Mouse (Mus musculus) midbrain, embryonic 15.5 days (tissue): ENCODE results near the gene Phactr2. TPM values are rescaled to one million over a fixed set of nuclear protein-coding genes. Genes with fewer than 3 reads are reported as not detected.

Source experiments
- ATAC-seq: fragments of 200-750 bp; cut with Nextera tagmentation; replicated peaks from 2 replicates; pipeline ENCODE4 v1.8.0; 2017; ENCODE audit warnings: moderate TSS enrichment
- H3K27ac ChIP-seq: fragments of 300-500 bp; sonication (generic); 2 replicates; pipeline ENCODE4 v1.5.1; 2015; ENCODE audit warnings: mild to moderate bottlenecking, inconsistent platforms
- H3K27me3 ChIP-seq: fragments of 300-500 bp; sonication (generic); replicated peaks from 2 replicates; pipeline ENCODE4 v1.6.1; 2015; ENCODE audit warnings: inconsistent platforms
- H3K36me3 ChIP-seq: fragments of 300-500 bp; sonication (generic); replicated peaks from 2 replicates; pipeline ENCODE4 v1.6.1; 2015; ENCODE audit warnings: inconsistent platforms
- H3K4me1 ChIP-seq: fragments of 300-500 bp; sonication (generic); 2 replicates; pipeline ENCODE4 v1.6.1; 2015; ENCODE audit warnings: inconsistent platforms
- H3K4me2 ChIP-seq: fragments of 300-500 bp; sonication (generic); 2 replicates; pipeline ENCODE4 v1.6.1; 2015; ENCODE audit warnings: inconsistent platforms, mild to moderate bottlenecking, moderate library complexity
- H3K4me3 ChIP-seq: fragments of 300-500 bp; sonication (generic); 2 replicates; pipeline ENCODE4 v1.5.1; 2015; ENCODE audit warnings: mild to moderate bottlenecking, inconsistent platforms
- H3K9ac ChIP-seq: fragments of 300-500 bp; sonication (generic); 2 replicates; pipeline ENCODE4 v1.6.1; 2015; ENCODE audit warnings: mild to moderate bottlenecking, inconsistent platforms
- H3K9me3 ChIP-seq: fragments of 300-500 bp; sonication (generic); 2 replicates; pipeline ENCODE4 v1.6.1; 2016; ENCODE audit warnings: inconsistent platforms
- WGBS: fragments of 180-500 bp; shearing (Covaris S2); methylation state at CpG from one replicate; pipeline ENCODE4 v1.1.7; 2015; ENCODE audit warnings: mixed read lengths; 5-methylcytosine and 5-hydroxymethylcytosine counted together
- polyA plus RNA-seq: library from polyadenylated mRNA; unstranded; fragments of >200 nt; fragmentation: Nextera tagmentation; extraction: Ambion mirVana; gene quantifications from 2 replicates; pipeline ENCODE4 v1.2.1, GENCODE M21; 2015

Gene Phactr2
- polyA plus RNA-seq, 1 experiment from 2014 or later, result 7.5 TPM

DNA sequence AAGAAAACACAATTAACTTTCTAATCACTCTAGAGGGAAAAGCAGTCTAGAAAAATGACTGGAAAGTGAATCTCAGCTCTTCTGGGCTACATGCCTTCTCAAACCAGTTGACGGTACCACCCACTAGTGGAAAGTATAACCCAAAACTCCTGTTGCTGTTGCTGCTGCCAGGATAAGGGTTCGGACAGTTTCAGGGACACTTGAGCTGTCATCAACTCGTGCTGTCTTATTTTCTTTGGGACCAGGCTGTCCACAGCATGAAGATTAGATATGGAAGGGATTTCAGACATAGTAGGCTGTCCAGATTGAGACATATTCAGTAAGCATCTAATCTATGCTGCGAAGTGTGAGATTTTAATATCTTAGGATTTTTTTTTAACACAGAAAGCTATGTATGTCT, 199.5 kb downstream of the Phactr2 start:
- Histone ChIP-seq H3K27ac (no peak overlapping the region), H3K4me3 (no peak overlapping the region), H3K27me3 (no peaks in the 10 kb centered on the region), H3K4me2 (no peak overlapping the region), H3K4me1 (no peaks in the 10 kb centered on the region), H3K36me3 (no peaks in the 10 kb centered on the region), H3K9ac (no peak overlapping the region), H3K9me3 (no peaks in the 10 kb centered on the region)
- ATAC-seq, result no peak
- WGBS, result 90% methylated on average over 4 of the region's 4 CpGs

DNA sequence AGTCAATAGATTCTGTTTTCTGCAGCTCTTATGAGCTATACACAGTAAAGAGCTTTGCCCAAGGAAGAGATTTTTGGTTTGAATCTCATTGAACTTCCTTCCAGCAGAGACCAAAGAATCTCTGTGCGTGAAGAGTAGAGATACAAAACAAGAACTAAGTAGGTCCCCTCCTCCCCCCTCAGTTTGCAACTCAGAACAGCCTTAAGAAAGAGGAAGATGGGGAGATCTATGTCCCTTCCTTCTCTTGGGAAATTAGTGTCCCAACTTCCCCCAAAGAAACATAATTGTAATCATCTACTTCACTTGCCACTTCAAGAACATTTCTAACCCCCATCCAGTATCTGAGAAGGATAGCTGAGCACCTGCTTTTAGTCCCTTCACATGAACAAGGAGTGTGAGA, 200.5 kb downstream of the Phactr2 start:
- no peak overlapping the region for H3K4me3 ChIP-seq
- H3K27me3 ChIP-seq, result no peaks in the 10 kb centered on the region
- 85% methylated on average over 1 of the region's 1 CpGs for WGBS
- H3K27ac ChIP-seq, result no peak overlapping the region
- H3K36me3 ChIP-seq, result no peaks in the 10 kb centered on the region
- no peaks in the 10 kb centered on the region for H3K9me3 ChIP-seq
- no peaks in the 10 kb centered on the region for H3K4me1 ChIP-seq
- H3K9ac ChIP-seq, result no peak overlapping the region
- no peak overlapping the region for H3K4me2 ChIP-seq
- no peak for ATAC-seq

DNA sequence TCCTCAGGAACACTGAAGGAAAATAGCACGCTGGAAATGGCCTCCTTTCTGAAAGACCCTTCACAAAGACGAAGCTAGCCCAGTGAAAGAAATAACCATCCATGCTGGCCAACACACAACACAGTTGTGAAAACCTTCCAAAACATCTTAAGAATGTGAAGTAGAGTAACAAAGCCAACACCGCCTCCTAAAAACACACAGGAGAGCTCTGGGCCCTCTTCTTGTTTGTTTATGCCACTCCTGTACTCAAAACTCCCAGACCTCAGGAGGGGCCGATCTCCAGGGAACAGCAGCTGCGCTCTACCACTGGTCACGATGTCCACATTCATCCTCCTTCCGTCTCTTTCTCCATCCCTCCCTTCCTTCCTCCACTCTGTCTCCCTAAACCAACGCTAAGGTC, 202.5 kb downstream of the Phactr2 start:
- Histone ChIP-seq H3K27me3 (no peaks in the 10 kb centered on the region), H3K9me3 (no peaks in the 10 kb centered on the region), H3K4me2 (no peak overlapping the region), H3K4me1 (no peaks in the 10 kb centered on the region), H3K27ac (no peak overlapping the region), H3K4me3 (no peak overlapping the region), H3K9ac (no peak overlapping the region), H3K36me3 (no peaks in the 10 kb centered on the region)
- 95% methylated on average over 8 of the region's 8 CpGs for WGBS
- ATAC-seq, result no peak

DNA sequence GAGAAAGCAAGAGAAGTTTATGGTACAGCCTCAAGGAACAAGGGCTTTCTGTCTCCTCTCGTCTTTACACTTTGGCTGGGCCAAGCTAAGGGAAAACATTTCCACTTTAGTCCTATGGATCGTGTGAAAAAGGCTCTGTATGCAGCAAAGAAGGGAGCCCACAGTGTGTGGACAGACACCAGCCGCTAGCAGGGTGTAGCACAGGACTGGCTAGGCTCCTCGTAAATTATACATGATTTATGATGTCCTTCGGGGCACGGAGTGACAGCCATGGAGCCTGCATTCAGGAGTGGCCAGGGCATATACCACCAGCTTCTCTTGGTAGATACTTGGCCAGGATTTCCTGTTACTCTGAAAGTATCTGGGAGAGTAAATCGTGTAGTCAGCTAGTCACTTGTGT, 203.1 kb downstream of the Phactr2 start:
- Histone ChIP-seq H3K4me2 (no peak overlapping the region), H3K27me3 (no peaks in the 10 kb centered on the region), H3K9ac (no peak overlapping the region), H3K9me3 (no peaks in the 10 kb centered on the region), H3K36me3 (no peaks in the 10 kb centered on the region), H3K4me1 (no peaks in the 10 kb centered on the region), H3K27ac (no peak overlapping the region), H3K4me3 (no peak overlapping the region)
- 85% methylated on average over 7 of the region's 7 CpGs for WGBS
- ATAC-seq, result no peak

DNA sequence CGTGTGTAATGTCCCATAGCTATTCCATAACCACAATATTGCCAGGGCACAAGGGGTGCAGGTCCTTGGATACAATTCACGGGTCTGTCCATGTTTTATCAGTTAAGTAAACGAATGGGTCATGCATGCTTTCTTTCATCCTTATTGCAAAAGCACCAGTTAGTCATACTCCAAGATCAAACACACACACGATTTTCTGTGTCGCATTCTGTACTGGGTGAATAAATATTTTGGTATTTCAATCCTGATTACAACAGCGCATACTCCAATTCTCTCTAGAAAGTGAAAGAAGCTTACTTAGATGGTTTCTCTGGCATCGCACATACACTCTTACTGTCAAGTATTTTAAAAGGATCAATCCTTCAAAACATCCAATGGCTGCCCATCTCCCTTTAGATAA, 203.9 kb downstream of the Phactr2 start:
- Histone ChIP-seq H3K36me3 (no peaks in the 10 kb centered on the region), H3K4me2 (no peak overlapping the region), H3K27ac (no peak overlapping the region), H3K9me3 (no peaks in the 10 kb centered on the region), H3K4me1 (no peaks in the 10 kb centered on the region), H3K9ac (no peak overlapping the region), H3K4me3 (no peak overlapping the region), H3K27me3 (no peaks in the 10 kb centered on the region)
- ATAC-seq, result no peak
- WGBS, result 91% methylated on average over 7 of the region's 7 CpGs

DNA sequence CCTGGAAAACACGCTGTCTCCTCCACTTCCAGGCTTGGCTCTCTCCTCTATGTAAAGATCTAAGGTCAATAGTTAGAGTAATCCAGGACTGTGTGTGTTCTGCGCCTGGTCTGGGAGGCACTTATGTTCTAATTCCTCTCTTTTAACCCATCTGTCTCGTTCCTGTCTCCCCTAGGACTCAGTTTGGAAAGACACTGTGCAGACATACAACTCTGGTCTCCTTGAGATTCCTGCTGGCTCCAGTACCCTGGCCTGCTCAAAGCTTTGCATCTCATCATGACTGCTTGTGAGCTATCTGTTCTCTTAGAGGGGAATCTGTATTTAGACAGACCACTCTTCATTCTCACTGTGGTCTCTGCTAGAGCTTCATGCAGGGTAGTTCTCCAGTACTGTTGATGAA, 215.0 kb downstream of the Phactr2 start:
- no peaks in the 10 kb centered on the region for H3K27me3 ChIP-seq
- no peak overlapping the region for H3K4me2 ChIP-seq
- no peak overlapping the region for H3K27ac ChIP-seq
- no peak overlapping the region for H3K9ac ChIP-seq
- no peak overlapping the region for H3K4me3 ChIP-seq
- no peaks in the 10 kb centered on the region for H3K9me3 ChIP-seq
- no peaks in the 10 kb centered on the region for H3K4me1 ChIP-seq
- 82% methylated on average over 3 of the region's 3 CpGs for WGBS
- ATAC-seq, result no peak
- no peaks in the 10 kb centered on the region for H3K36me3 ChIP-seq

DNA sequence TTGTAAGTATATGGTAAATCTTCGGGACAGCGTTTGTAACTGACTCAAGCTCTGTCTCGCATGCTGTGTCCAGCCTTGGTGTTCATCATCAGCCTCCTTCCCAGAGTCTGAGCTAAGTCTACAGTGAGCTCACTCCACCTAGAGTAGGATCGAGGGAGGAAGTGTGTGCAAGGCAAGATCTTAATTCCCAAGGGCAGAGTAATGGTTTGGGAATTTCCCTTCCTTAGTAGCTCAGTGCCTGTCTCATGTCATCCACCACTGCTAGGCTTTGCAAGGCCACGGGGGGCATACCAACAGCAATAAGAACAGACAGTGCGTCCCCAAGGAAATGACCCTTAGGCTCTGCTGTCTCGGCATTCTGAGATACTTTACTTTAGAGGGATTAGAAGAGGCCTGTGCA, 218.0 kb downstream of the Phactr2 start:
- Histone ChIP-seq H3K9ac (no peak overlapping the region), H3K27me3 (no peaks in the 10 kb centered on the region), H3K36me3 (no peaks in the 10 kb centered on the region), H3K4me2 (no peak overlapping the region), H3K9me3 (no peaks in the 10 kb centered on the region), H3K4me1 (no peaks in the 10 kb centered on the region), H3K27ac (no peak overlapping the region), H3K4me3 (no peak overlapping the region)
- ATAC-seq, result no peak
- WGBS, result 56% methylated on average over 7 of the region's 7 CpGs

DNA sequence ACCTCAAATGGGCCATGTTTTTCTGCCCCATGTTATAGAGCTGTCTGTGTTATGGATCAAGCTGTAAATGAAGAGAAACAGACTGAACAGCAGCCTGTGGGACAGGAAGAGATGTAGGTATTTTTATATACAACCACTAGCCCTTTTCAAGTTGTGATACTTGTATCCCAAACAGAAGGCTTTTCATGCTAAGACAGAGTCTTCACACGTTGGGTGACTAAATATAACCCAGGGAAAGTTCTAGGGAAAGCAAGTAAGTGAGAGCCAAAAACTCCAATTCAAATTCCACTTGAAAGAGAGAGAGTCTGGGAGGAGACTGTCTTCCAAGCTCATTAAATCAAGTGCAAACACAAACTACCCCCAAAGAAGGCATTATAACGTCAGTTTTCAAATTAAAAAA, 223.9 kb downstream of the Phactr2 start:
- no peak for ATAC-seq
- no peak overlapping the region for H3K4me3 ChIP-seq
- no peak overlapping the region for H3K27ac ChIP-seq
- no peaks in the 10 kb centered on the region for H3K9me3 ChIP-seq
- no peaks in the 10 kb centered on the region for H3K27me3 ChIP-seq
- H3K9ac ChIP-seq, result no peak overlapping the region
- H3K36me3 ChIP-seq, result no peaks in the 10 kb centered on the region
- no peak overlapping the region for H3K4me2 ChIP-seq
- no peaks in the 10 kb centered on the region for H3K4me1 ChIP-seq
- 69% methylated on average over 2 of the region's 2 CpGs for WGBS

DNA sequence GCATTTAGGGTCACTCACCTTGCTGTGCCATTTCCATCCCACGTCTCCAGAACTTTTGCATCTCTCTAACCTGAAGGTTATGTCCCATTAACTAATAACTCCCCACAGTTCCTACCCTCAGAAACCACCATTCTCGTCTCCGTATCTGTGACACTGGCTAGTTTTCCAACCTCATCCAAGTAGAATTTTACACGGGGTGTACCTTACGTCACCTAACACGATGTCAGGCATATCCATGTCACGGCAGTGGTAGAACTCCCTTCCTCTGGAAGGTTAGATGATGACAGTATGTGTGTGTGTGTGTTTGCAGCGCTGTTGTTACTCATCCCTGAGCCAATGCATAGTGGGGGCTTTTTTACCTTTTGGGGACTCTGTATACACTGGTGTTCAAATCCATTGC, 225.1 kb downstream of the Phactr2 start:
- H3K9me3 ChIP-seq, result no peaks in the 10 kb centered on the region
- no peak overlapping the region for H3K9ac ChIP-seq
- H3K4me1 ChIP-seq, result no peaks in the 10 kb centered on the region
- no peak for ATAC-seq
- no peaks in the 10 kb centered on the region for H3K27me3 ChIP-seq
- WGBS, result 97% methylated on average over 8 of the region's 8 CpGs
- H3K27ac ChIP-seq, result no peak overlapping the region
- no peak overlapping the region for H3K4me3 ChIP-seq
- no peaks in the 10 kb centered on the region for H3K36me3 ChIP-seq
- H3K4me2 ChIP-seq, result no peak overlapping the region

DNA sequence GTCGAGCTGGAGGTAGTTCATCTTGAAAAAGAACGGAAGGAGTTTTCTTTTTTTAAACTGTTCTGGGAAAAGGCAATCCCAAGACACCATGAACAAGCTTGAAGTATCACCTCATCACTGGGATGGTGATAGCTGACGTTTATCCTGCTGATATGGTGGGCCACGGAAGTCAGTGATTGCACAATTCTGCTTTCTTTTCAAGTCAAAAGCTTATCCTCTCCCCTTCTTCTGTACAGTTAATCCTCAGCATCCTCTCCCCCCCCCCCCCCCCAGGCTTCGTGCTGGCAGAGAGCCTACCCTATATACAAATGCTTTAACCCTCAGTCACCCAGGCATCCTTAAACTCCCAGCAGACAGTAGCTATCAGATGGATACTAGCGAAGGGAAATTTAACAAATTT, 228.5 kb downstream of the Phactr2 start:
- Histone ChIP-seq H3K27ac (no peak overlapping the region), H3K4me1 (no peaks in the 10 kb centered on the region), H3K27me3 (no peaks in the 10 kb centered on the region), H3K9ac (no peak overlapping the region), H3K4me2 (no peak overlapping the region), H3K9me3 (no peaks in the 10 kb centered on the region), H3K4me3 (no peak overlapping the region), H3K36me3 (no peaks in the 10 kb centered on the region)
- WGBS, result 44% methylated on average over 6 of the region's 6 CpGs
- ATAC-seq, result no peak

DNA sequence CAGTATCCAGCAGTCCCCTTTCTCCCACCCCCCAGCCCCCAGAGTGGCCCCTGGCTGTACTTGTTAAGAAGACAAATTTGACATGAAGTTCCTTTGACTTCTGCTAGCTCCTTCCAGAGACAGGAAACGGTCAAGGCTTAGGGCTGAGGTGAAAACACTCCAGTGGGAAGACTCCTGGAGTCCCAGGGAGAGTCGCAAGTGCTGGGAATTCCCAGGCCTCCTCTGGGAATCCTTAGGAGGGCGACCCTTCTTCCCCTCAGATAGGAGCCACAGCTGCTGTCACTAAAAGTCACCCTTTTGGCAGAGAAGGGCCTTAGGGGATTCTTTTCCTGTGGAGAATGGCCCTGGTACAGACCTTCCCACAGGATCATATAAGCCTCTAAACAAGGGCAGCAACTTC, 230.0 kb downstream of the Phactr2 start:
- 65% methylated on average over 3 of the region's 3 CpGs for WGBS
- Histone ChIP-seq H3K4me3 (no peak overlapping the region), H3K9me3 (no peaks in the 10 kb centered on the region), H3K36me3 (no peaks in the 10 kb centered on the region), H3K9ac (no peak overlapping the region), H3K4me2 (no peak overlapping the region), H3K27me3 (no peaks in the 10 kb centered on the region), H3K27ac (no peak overlapping the region), H3K4me1 (no peaks in the 10 kb centered on the region)
- no peak for ATAC-seq

DNA sequence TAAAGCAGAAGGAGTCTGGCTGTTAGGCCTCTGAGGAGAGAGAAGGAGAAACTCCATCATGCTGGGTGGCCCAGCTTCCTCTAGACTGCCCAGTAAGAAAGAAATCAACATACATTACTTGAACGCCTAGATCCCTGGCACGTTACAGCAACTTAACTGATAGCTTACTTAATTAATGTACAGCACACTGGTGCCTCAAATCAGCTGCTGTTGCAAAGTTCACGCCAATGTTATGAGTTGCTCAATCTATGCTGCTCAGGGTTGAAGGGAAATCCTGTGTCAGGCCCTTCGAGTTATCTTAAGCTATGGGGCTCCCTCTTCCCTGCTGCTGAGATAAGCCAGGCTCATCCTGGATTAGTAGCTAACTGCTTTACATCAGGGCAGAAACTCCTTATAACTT, 233.8 kb downstream of the Phactr2 start:
- ATAC-seq, result no peak
- Histone ChIP-seq H3K27me3 (no peaks in the 10 kb centered on the region), H3K36me3 (no peaks in the 10 kb centered on the region), H3K4me1 (no peaks in the 10 kb centered on the region), H3K4me3 (no peak overlapping the region), H3K4me2 (no peak overlapping the region), H3K27ac (no peak overlapping the region), H3K9ac (no peak overlapping the region), H3K9me3 (no peaks in the 10 kb centered on the region)
- 71% methylated on average over 4 of the region's 4 CpGs for WGBS

DNA sequence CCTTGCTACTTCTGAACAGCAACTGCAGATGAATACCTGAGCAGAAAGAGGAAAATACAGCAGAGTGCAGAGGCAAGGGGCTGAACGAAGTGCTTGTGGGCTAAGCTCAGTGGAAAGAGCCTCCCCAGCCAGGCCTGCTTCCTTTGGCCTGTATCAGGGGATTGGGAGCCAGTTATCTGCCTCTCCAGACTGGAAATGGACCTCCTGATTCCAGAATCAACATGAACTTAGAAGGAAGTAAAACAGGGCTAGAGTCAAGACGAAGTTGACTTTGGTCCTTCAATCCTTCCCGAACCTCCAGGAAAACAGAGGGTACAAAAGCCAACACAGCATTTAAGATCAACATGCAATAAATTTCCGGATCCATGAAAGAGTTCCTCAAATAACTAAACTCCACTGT, 236.0 kb downstream of the Phactr2 start:
- Histone ChIP-seq H3K4me3 (no peak overlapping the region), H3K4me1 (0 out of 2 replicates have a peak, but pooled peaks cover 2% of the 10 kb centered on the region), H3K36me3 (no peaks in the 10 kb centered on the region), H3K9ac (no peak overlapping the region), H3K9me3 (no peaks in the 10 kb centered on the region), H3K27me3 (no peaks in the 10 kb centered on the region), H3K4me2 (no peak overlapping the region), H3K27ac (no peak overlapping the region)
- no peak for ATAC-seq
- WGBS, result 94% methylated on average over 4 of the region's 4 CpGs

DNA sequence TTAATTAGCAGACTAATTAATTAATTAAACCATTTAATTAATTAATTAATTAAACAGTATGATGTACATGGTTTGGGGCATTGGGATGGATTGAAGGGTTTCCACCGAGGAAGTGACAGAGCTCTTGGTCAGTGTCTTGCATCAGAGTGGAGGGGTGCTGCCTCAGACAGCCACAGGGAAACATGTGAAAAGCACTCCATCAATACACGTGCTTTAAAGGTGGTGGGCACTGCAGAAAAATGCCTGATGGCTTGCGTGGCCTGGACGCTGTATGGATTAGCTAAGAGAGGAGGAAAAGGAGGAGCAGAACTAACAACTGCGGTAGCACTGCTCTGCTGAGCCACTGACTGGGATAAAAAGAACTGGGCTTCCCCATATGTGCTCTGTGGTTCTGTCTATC, 237.3 kb downstream of the Phactr2 start:
- Histone ChIP-seq H3K9ac (no peak overlapping the region), H3K27ac (no peak overlapping the region), H3K9me3 (no peaks in the 10 kb centered on the region), H3K4me1 (0 out of 2 replicates have a peak, but pooled peaks cover 7% of the 10 kb centered on the region), H3K36me3 (no peaks in the 10 kb centered on the region), H3K27me3 (no peaks in the 10 kb centered on the region), H3K4me3 (no peak overlapping the region), H3K4me2 (no peak overlapping the region)
- WGBS, result 86% methylated on average over 5 of the region's 5 CpGs
- no peak for ATAC-seq
